Mouse (Mus musculus) layer of hippocampus, postnatal 10 days (tissue): ENCODE data around the gene Sc5d. TPM values are rescaled to one million over a fixed set of nuclear protein-coding genes. Genes with fewer than 3 reads are reported as not detected.

Experiments
- total RNA-seq, 2 experiments: library from RNA; stranded (reverse); gene quantifications; 2 replicates each; pipeline ENCODE4 v1.2.3; 2021

Gene Sc5d
- total RNA-seq, 2 experiments from 2014 or later: 57.9 to 63.4 TPM

Other genes starting within 250 kb of the Sc5d start
- 10 to 100 TPM; 79.0 to 86.0 TPM for gene Sorl1, start 140.0 kb downstream of the Sc5d start, total RNA-seq
- gene Tecta, start 135.7 kb upstream of the Sc5d start, total RNA-seq: 1 to 10 TPM; 1.2 to 2.2 TPM
- gene Tbcel, start 243.6 kb upstream of the Sc5d start, total RNA-seq: 10 to 100 TPM; 44.4 to 49.5 TPM